Mouse (Mus musculus): ENCODE data around the gene Dscaml1. TPM values are rescaled to one million over a fixed set of nuclear protein-coding genes. Genes with fewer than 3 reads are reported as not detected.

Dscaml1 gene
- polyA plus RNA-seq, 1 experiment, result 0.62 TPM

DNA sequence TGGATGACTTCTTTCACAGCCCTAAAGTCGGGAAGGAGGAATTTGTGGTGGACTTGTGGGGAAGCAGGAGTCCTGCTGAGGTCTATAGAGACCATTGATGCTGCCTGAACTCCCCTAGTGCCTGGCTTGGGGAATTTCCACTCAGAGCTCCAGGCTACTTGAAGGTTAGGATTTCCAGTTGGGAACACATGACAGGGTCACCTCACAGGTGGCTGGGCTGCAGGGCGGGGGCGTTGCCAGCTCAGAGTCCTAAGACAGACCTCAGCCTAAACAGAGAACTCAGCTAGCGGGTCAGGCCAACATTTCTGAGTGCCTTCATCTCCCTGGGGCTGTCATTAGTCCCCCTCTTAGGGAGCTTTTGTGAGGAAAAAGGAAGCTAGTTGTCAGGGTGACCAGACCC is 24.6 kb upstream of the Dscaml1 start:
- Histone ChIP-seq H3K4me1 (ENCODE audit: control insufficient read depth, insufficient read depth, insufficient read length, low read length) (no peaks in the 10 kb centered on the region), H3K36me3 (ENCODE audit: control insufficient read depth, insufficient read depth, low read length) (no peaks in the 10 kb centered on the region), H3K4me3 (ENCODE audit: low read depth, low read length) (no peak overlapping the region), H3K27me3 (ENCODE audit: control insufficient read depth, insufficient read depth, low read length) (no peaks in the 10 kb centered on the region), H3K27ac (ENCODE audit: insufficient read depth, low read depth, low read length) (no peak overlapping the region)
- TF ChIP-seq CTCF (IDR thresholded peaks at IDR 0.05; ENCODE audit: extremely low read depth, insufficient read length, insufficient replicate concordance, low read depth, low read length) (no peak), POLR2A (IDR thresholded peaks at IDR 0.05; ENCODE audit: low read depth, low read length) (no peak)
- 57% methylated on average over 4 of the region's 4 CpGs for WGBS

DNA sequence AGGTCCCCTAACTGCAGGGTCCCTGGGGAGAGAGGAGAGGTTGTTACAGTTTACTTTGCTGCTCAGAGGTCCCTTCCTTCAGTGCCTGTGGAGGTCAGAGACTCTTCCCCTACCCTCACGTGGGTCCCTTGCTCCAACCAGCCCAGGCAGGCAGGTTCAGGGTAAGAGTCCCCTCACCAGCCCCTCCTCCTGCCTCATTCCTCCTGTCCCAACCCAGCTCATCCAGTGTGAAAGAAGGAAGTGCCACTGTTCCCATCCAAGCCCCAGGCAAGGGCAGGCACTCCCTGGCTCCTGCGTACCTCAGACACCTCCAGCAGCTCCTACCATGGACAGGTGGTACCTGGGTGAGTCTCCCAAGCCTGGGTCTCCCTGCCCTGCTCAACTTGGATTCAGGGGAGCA is 23.5 kb upstream of the Dscaml1 start:
- no peaks in the 10 kb centered on the region for H3K27me3 ChIP-seq (ENCODE audit: control insufficient read depth, insufficient read depth, low read length)
- H3K27ac ChIP-seq (ENCODE audit: insufficient read depth, low read depth, low read length), result no peak overlapping the region
- H3K36me3 ChIP-seq (ENCODE audit: control insufficient read depth, insufficient read depth, low read length), result no peaks in the 10 kb centered on the region
- 36% methylated on average over 2 of the region's 2 CpGs for WGBS
- TF ChIP-seq POLR2A (IDR thresholded peaks at IDR 0.05; ENCODE audit: low read depth, low read length), result no peak
- no peak for TF ChIP-seq CTCF (IDR thresholded peaks at IDR 0.05; ENCODE audit: extremely low read depth, insufficient read length, insufficient replicate concordance, low read depth, low read length)
- no peaks in the 10 kb centered on the region for H3K4me1 ChIP-seq (ENCODE audit: control insufficient read depth, insufficient read depth, insufficient read length, low read length)
- no peak overlapping the region for H3K4me3 ChIP-seq (ENCODE audit: low read depth, low read length)

DNA sequence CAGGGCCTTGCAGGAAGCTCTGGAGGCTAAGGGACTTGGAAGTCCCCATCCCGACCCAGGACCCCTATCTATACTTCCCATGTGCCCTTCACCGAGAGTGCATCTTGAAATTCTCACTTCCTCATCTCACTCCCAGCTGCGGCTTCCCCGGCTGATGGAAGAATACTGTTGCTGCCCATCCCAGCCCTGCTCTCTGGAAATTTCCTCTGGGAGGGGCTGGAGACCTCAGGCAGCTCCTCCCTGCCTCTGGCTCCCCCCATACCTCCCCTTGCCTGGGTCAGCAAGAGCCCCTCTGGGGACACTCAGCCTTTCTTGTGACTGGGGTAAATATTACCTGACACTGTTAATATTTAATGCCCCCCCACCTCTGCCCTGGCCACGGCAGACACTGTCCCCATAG is 20.7 kb upstream of the Dscaml1 start:
- Histone ChIP-seq H3K27ac (ENCODE audit: insufficient read depth, low read depth, low read length) (no peak overlapping the region), H3K36me3 (ENCODE audit: control insufficient read depth, insufficient read depth, low read length) (no peaks in the 10 kb centered on the region), H3K4me3 (ENCODE audit: low read depth, low read length) (no peak overlapping the region), H3K27me3 (ENCODE audit: control insufficient read depth, insufficient read depth, low read length) (no peaks in the 10 kb centered on the region), H3K4me1 (ENCODE audit: control insufficient read depth, insufficient read depth, insufficient read length, low read length) (no peaks in the 10 kb centered on the region)
- TF ChIP-seq POLR2A (IDR thresholded peaks at IDR 0.05; ENCODE audit: low read depth, low read length) (no peak), CTCF (IDR thresholded peaks at IDR 0.05; ENCODE audit: extremely low read depth, insufficient read length, insufficient replicate concordance, low read depth, low read length) (no peak)
- WGBS, result 38% methylated on average over 5 of the region's 5 CpGs

DNA sequence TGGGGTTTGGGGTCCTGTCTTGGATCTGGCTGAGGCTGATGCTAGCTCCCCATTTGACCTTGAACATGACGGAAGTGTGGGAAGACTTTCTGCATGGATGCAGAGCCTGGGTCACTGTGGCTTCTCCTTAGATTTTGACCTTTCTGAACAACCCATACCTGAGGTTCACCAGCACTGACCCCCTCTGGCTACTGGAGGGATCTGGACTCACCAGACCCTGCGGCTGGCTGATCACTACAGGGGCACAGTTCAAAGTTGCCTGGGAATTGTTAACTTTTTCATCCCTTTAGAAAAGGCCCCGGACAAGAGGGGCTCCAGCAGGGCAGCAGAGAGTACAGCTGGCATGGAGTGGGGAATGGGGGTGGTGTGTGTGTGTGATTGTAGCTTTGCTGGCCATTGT is 19.6 kb upstream of the Dscaml1 start:
- Histone ChIP-seq H3K27me3 (ENCODE audit: control insufficient read depth, insufficient read depth, low read length) (no peaks in the 10 kb centered on the region), H3K27ac (ENCODE audit: insufficient read depth, low read depth, low read length) (no peak overlapping the region), H3K36me3 (ENCODE audit: control insufficient read depth, insufficient read depth, low read length) (no peaks in the 10 kb centered on the region), H3K4me3 (ENCODE audit: low read depth, low read length) (no peak overlapping the region), H3K4me1 (ENCODE audit: control insufficient read depth, insufficient read depth, insufficient read length, low read length) (no peaks in the 10 kb centered on the region)
- WGBS, result 89% methylated on average over 3 of the region's 3 CpGs
- TF ChIP-seq POLR2A (IDR thresholded peaks at IDR 0.05; ENCODE audit: low read depth, low read length) (no peak), CTCF (IDR thresholded peaks at IDR 0.05; ENCODE audit: extremely low read depth, insufficient read length, insufficient replicate concordance, low read depth, low read length) (no peak)

DNA sequence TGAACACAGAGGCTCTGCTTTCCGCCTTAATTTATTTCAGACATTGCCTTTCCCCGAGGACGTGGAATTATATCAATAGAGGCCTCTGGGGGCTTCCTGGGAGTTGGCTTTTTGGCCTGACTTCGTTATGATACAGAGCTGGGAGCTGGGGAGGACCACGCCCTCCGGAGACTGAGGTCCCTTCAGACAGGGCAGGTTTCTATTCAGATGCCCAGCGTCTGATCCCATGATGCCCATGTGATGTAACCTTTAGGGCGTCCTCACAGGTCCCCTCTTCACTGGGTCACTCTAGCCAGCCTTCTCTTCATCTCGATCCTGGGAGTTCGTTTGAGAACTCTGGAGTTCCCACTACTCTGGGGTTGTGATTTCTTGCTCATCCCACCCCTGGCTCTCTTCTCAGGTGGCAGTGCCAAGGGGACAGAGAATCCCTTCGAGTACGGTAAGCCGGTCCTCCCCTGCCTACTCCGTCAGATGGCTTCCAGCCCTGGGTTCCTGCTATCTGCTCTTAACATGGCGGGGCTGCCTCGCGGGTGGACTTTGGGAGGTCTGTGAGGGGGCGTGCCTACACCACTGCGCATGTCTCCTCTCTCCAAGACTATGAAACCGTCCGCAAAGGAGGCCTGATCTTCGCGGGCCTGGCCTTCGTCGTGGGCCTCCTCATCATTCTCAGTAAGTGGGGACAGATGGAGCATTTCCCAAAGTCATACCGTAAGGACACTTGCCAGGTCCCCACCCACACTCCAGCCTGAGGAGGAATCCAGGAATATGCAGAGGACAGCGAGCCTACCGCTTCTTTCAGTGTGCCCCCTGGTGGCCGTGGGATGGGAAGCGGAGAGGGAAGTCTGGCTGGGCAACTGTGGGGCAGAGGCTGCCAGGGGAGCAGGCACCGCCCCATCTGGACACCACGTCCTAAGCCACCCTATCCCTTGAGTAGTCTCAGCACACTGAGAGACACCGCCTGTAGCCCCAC is 18.4 kb upstream of the Dscaml1 start:
- H3K27me3 ChIP-seq (ENCODE audit: control insufficient read depth, insufficient read depth, low read length), result no peaks in the 10 kb centered on the region
- peaks cover 4% of the 10 kb centered on the region; the same call in 1 of the 2 replicates for H3K4me1 ChIP-seq (ENCODE audit: control insufficient read depth, insufficient read depth, insufficient read length, low read length)
- no peak overlapping the region for H3K27ac ChIP-seq (ENCODE audit: insufficient read depth, low read depth, low read length)
- no peaks in the 10 kb centered on the region for H3K36me3 ChIP-seq (ENCODE audit: control insufficient read depth, insufficient read depth, low read length)
- peak overlapping the region; percentile 27 for H3K4me3 ChIP-seq (ENCODE audit: low read depth, low read length)
- no peak for TF ChIP-seq POLR2A (IDR thresholded peaks at IDR 0.05; ENCODE audit: low read depth, low read length)
- peak; percentile 70; the same call in 1 of the 2 replicates for TF ChIP-seq CTCF (IDR thresholded peaks at IDR 0.05; ENCODE audit: extremely low read depth, insufficient read length, insufficient replicate concordance, low read depth, low read length)
- WGBS, result 35% methylated on average over 33 of the region's 33 CpGs

DNA sequence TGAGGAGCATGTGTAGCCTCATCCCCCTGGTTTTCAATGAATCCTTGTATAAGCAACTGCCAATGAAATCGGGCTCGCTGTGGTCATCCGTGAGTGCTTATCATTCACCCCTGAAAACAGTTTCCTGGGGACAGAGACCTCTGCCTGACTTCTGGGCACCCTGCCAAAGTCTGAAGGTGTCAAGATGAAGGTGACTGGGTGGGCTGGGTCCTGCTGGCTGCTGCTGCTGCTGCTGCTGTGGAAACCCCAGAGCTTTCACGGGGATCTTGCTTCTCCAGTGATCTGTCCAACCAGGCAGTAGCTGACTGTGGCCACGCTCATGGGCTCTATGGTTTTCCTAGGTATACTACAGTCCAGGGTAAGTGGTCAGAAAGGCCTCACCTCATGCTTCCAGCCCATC is 16.2 kb upstream of the Dscaml1 start:
- Histone ChIP-seq H3K27me3 (ENCODE audit: control insufficient read depth, insufficient read depth, low read length) (no peaks in the 10 kb centered on the region), H3K27ac (ENCODE audit: insufficient read depth, low read depth, low read length) (no peak overlapping the region), H3K36me3 (ENCODE audit: control insufficient read depth, insufficient read depth, low read length) (no peaks in the 10 kb centered on the region), H3K4me3 (ENCODE audit: low read depth, low read length) (no peak overlapping the region), H3K4me1 (ENCODE audit: control insufficient read depth, insufficient read depth, insufficient read length, low read length) (peaks cover 4% of the 10 kb centered on the region; the same call in 1 of the 2 replicates)
- 60% methylated on average over 5 of the region's 5 CpGs for whole genome bisulfite sequencing
- TF ChIP-seq CTCF (IDR thresholded peaks at IDR 0.05; ENCODE audit: extremely low read depth, insufficient read length, insufficient replicate concordance, low read depth, low read length), result no peak
- TF ChIP-seq POLR2A (IDR thresholded peaks at IDR 0.05; ENCODE audit: low read depth, low read length), result no peak

DNA sequence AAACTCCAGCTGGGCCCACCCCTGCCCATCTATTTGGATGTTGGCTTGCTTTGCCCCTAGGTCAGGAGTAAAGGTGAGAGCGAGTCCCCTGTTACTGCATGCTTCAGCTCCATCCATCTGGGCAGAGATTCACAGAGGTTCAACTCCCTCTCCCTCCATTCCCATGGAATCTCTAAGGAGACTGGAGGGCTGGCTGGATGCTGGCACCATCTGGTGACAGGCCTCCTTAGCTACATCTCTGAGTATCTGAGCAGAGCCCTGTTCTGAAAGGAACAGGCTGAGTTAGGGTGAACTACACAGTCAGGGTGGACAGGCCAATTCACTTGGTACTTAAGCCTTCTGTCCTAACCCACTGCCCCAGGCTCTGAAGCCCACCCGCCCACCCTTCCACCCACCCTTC is 15.8 kb upstream of the Dscaml1 start:
- 92% methylated on average over 2 of the region's 2 CpGs for WGBS

More for the DNA sequence above, 15.8 kb upstream of the Dscaml1 start:
- TF ChIP-seq CTCF (IDR thresholded peaks at IDR 0.05; ENCODE audit: extremely low read depth, insufficient read length, insufficient replicate concordance, low read depth, low read length) (no peak), POLR2A (IDR thresholded peaks at IDR 0.05; ENCODE audit: low read depth, low read length) (no peak)
- Histone ChIP-seq H3K4me3 (ENCODE audit: low read depth, low read length) (no peak overlapping the region), H3K36me3 (ENCODE audit: control insufficient read depth, insufficient read depth, low read length) (no peaks in the 10 kb centered on the region), H3K27me3 (ENCODE audit: control insufficient read depth, insufficient read depth, low read length) (no peaks in the 10 kb centered on the region), H3K4me1 (ENCODE audit: control insufficient read depth, insufficient read depth, insufficient read length, low read length) (peaks cover 4% of the 10 kb centered on the region; the same call in 1 of the 2 replicates), H3K27ac (ENCODE audit: insufficient read depth, low read depth, low read length) (no peak overlapping the region)

All from small intestine, adult 2 months (tissue).